Mouse (Mus musculus) heart, postnatal 0 days (tissue): Measurements from ENCODE around the gene Nrxn1. TPM values are rescaled to one million over a fixed set of nuclear protein-coding genes. Genes with fewer than 3 reads are reported as not detected.

Experiments
- ATAC-seq: fragments of 200-750 bp; cut with Nextera tagmentation; 2 replicates; pipeline ENCODE4 v1.8.0; 2017; ENCODE audit warnings: low read depth, moderate number of reproducible peaks, moderate library complexity; ENCODE audit not compliant: insufficient read depth
- DNase-seq: peaks from one replicate; pipeline ENCODE4 v3.0.0-alpha.2; 2016; ENCODE audit warnings: low spot score
- H3K27ac ChIP-seq: fragments of 300-500 bp; sonication (generic); 2 replicates; pipeline ENCODE4 v1.5.1; 2014; ENCODE audit warnings: low read depth, mild to moderate bottlenecking
- H3K27me3 ChIP-seq: fragments of 300-500 bp; sonication (generic); 2 replicates; pipeline ENCODE4 v1.6.1; 2014; ENCODE audit warnings: low read length, mixed read lengths; ENCODE audit not compliant: control insufficient read depth, insufficient read depth
- H3K36me3 ChIP-seq: fragments of 300-500 bp; sonication (generic); replicated peaks from 2 replicates; pipeline ENCODE4 v1.6.1; 2014; ENCODE audit warnings: low read length, mixed read lengths; ENCODE audit not compliant: control insufficient read depth, insufficient read depth
- H3K4me1 ChIP-seq: fragments of 300-500 bp; sonication (generic); 2 replicates; pipeline ENCODE4 v1.6.1; 2014; ENCODE audit warnings: antibody characterized with exemption; ENCODE audit not compliant: control insufficient read depth, insufficient read depth
- H3K4me2 ChIP-seq: fragments of 300-500 bp; sonication (generic); 2 replicates; pipeline ENCODE4 v1.6.1; 2014; ENCODE audit warnings: low read depth, mild to moderate bottlenecking, low read length, moderate library complexity
- H3K4me3 ChIP-seq: fragments of 300-500 bp; sonication (generic); 2 replicates; pipeline ENCODE4 v1.5.1; 2014; ENCODE audit warnings: low read depth, low read length
- H3K9ac ChIP-seq: fragments of 300-500 bp; sonication (generic); replicated peaks from 2 replicates; pipeline ENCODE4 v1.6.1; 2014; ENCODE audit warnings: low read depth, low read length, mixed read lengths
- H3K9me3 ChIP-seq: fragments of 300-500 bp; sonication (generic); replicated peaks from 2 replicates; pipeline ENCODE4 v1.6.1; 2016; ENCODE audit warnings: low read length; ENCODE audit not compliant: control insufficient read depth
- CTCF ChIP-seq: IDR thresholded peaks from 2 replicates; pipeline ENCODE4 v1.5.1; 2016; ENCODE audit warnings: antibody characterized with exemption, control low read depth, low read depth
- EP300 ChIP-seq: IDR thresholded peaks from 2 replicates; pipeline ENCODE4 v1.6.1; 2016; ENCODE audit warnings: antibody characterized with exemption, low read depth
- WGBS: fragments of 180-500 bp; shearing (Covaris S2); extraction: QIAGEN DNeasy Blood & Tissue Kit; methylation state at CpG from one replicate; pipeline ENCODE4 v1.1.7; 2014; 5-methylcytosine and 5-hydroxymethylcytosine counted together
- polyA plus RNA-seq: library from polyadenylated mRNA; unstranded; fragments of >200 nt; fragmentation: Nextera tagmentation; extraction: Ambion mirVana; gene quantifications from 2 replicates; pipeline ENCODE4 v1.2.1, GENCODE M21; 2015
- total RNA-seq: library from RNA; depleted of rRNA; stranded (reverse); fragments of >200 nt; gene quantifications from 2 replicates; pipeline ENCODE4 v1.2.3, GENCODE M21; 2014; ENCODE audit warnings: low replicate concordance

The Nrxn1 gene
- total and polyA plus RNA-seq, 2 experiments from 2014 or later, result 1.1 to 4.1 TPM

- Histone ChIP-seq H3K27ac (no peak overlapping the region), H3K9ac (no peak overlapping the region), H3K4me2 (no peak overlapping the region), H3K9me3 (no peaks in the 10 kb centered on the region), H3K36me3 (no peaks in the 10 kb centered on the region), H3K27me3 (no peaks in the 10 kb centered on the region), H3K4me1 (no peaks in the 10 kb centered on the region), H3K4me3 (no peak overlapping the region)
- DNase-seq (no peak), ATAC-seq (no peak)
- TF ChIP-seq EP300 (no peak), CTCF (no peak)
- WGBS, result 76% methylated on average over 2 of the region's 2 CpGs
Measured at GRCm38 (mm10) chr17:90202785-90203184, 890.1 kb downstream of the Nrxn1 start.

GRCm38 (mm10) chr17:90196772-90197171 lies 896.1 kb downstream of the Nrxn1 start:
- Histone ChIP-seq H3K4me1 (no peaks in the 10 kb centered on the region), H3K9me3 (no peaks in the 10 kb centered on the region), H3K4me3 (no peak overlapping the region), H3K27ac (no peak overlapping the region), H3K9ac (no peak overlapping the region), H3K36me3 (no peaks in the 10 kb centered on the region), H3K27me3 (no peaks in the 10 kb centered on the region), H3K4me2 (no peak overlapping the region)
- no peak for ATAC-seq
- WGBS, result 15% methylated on average over 1 of the region's 1 CpGs
- DNase-seq, result no peak
- TF ChIP-seq CTCF (no peak), EP300 (no peak)

GRCm38 (mm10) chr17:90141602-90142001 lies 951.3 kb downstream of the Nrxn1 start:
- Histone ChIP-seq H3K4me1 (no peaks in the 10 kb centered on the region), H3K36me3 (no peaks in the 10 kb centered on the region), H3K9me3 (no peaks in the 10 kb centered on the region), H3K4me3 (no peak overlapping the region), H3K27me3 (no peaks in the 10 kb centered on the region), H3K9ac (no peak overlapping the region), H3K4me2 (no peak overlapping the region), H3K27ac (no peak overlapping the region)
- peak; percentile 19; the same call in 1 of the 2 replicates for TF ChIP-seq CTCF
- no peak for TF ChIP-seq EP300
- ATAC-seq (no peak), DNase-seq (no peak)
- 38% methylated on average over 4 of the region's 4 CpGs for WGBS

- DNase-seq (no peak), ATAC-seq (no peak)
- no peak overlapping the region for H3K27ac ChIP-seq
- no peaks in the 10 kb centered on the region for H3K9me3 ChIP-seq
- TF ChIP-seq CTCF (no peak), EP300 (no peak)
- H3K36me3 ChIP-seq, result no peaks in the 10 kb centered on the region
- no peak overlapping the region for H3K4me2 ChIP-seq
- no peak overlapping the region for H3K9ac ChIP-seq
- WGBS, result 74% methylated on average over 12 of the region's 12 CpGs
- no peak overlapping the region for H3K4me3 ChIP-seq
- H3K4me1 ChIP-seq, result no peaks in the 10 kb centered on the region
- H3K27me3 ChIP-seq, result no peaks in the 10 kb centered on the region
Measured at GRCm38 (mm10) chr17:90130836-90131235, 962.0 kb downstream of the Nrxn1 start.

GRCm38 (mm10) chr17:90129183-90129582 lies 963.7 kb downstream of the Nrxn1 start:
- no peak for ATAC-seq
- WGBS, result 72% methylated on average over 2 of the region's 2 CpGs
- no peaks in the 10 kb centered on the region for H3K9me3 ChIP-seq

GRCm38 (mm10) chr17:90127561-90127960 lies 965.3 kb downstream of the Nrxn1 start:
- no peak overlapping the region for H3K27ac ChIP-seq
- H3K9me3 ChIP-seq, result no peaks in the 10 kb centered on the region
- H3K27me3 ChIP-seq, result no peaks in the 10 kb centered on the region
- no peak overlapping the region for H3K4me2 ChIP-seq
- WGBS, result 54% methylated on average over 1 of the region's 1 CpGs
- ATAC-seq (no peak), DNase-seq (no peak)
- no peak overlapping the region for H3K4me3 ChIP-seq
- TF ChIP-seq EP300, result no peak
- no peak for TF ChIP-seq CTCF
- no peaks in the 10 kb centered on the region for H3K36me3 ChIP-seq
- no peak overlapping the region for H3K9ac ChIP-seq
- H3K4me1 ChIP-seq, result no peaks in the 10 kb centered on the region

More at GRCm38 (mm10) chr17:90129183-90129582, 963.7 kb downstream of the Nrxn1 start:
- Histone ChIP-seq H3K27ac (no peak overlapping the region), H3K4me2 (no peak overlapping the region), H3K4me1 (no peaks in the 10 kb centered on the region), H3K27me3 (no peaks in the 10 kb centered on the region), H3K36me3 (no peaks in the 10 kb centered on the region), H3K4me3 (no peak overlapping the region), H3K9ac (no peak overlapping the region)
- TF ChIP-seq EP300 (no peak), CTCF (no peak)
- no peak for DNase-seq
